Mouse (Mus musculus): Measurements from ENCODE around the gene Gm49369.
"Not testable (repeated sequence)": the region's sequence is repeated elsewhere in the genome, so short reads cannot be mapped to it uniquely, and the experiment has no call there.

The Gm49369 gene

DNA sequence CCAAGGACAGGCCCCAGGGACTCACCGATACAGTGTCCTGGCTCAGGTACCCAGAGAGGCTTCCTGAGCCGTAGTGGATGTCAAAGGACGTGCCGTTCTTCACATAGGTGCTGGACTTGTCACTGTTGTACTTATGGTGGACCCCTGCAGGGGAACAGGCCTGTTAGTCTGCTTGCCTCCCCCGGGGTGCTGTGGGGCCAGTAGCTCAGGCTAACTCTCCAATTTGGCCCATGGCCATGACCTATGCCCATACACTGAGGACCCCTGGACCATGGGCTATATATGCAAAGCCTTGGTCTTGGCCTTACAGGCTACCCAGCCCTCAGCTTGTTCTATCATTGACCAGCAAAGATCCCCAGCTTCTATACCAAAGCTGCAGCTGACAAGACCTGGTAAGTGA is at the start of gene Gm49369:
Gm49369 (minus strand) TSS at position 101 of the 400 bp plus-strand sequence.
- DNase-seq (ENCODE audit: low read depth, low spot score) = no peak

DNA sequence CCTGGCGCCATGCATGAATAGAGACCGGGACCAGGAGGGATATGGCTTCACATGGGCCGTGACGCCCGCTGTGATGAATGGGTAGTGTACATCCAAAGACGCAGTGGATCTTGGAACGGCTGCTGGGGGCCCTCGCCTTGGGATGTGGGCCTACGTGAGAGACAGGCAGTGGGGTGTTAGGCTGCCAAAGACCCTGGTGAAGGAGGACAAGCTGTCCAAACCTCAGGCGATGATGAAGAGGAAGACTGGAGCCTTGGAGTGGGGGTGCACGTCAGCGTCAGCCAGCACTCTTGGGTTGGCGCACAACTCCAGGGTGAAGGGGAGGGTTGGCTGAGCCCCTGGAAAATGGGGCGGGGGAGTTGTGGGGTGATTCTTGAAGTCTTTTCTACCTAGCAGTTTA is 48.6 kb upstream of the Gm49369 start:
- DNase-seq (ENCODE audit: low read depth, low spot score) = no peak

DNA sequence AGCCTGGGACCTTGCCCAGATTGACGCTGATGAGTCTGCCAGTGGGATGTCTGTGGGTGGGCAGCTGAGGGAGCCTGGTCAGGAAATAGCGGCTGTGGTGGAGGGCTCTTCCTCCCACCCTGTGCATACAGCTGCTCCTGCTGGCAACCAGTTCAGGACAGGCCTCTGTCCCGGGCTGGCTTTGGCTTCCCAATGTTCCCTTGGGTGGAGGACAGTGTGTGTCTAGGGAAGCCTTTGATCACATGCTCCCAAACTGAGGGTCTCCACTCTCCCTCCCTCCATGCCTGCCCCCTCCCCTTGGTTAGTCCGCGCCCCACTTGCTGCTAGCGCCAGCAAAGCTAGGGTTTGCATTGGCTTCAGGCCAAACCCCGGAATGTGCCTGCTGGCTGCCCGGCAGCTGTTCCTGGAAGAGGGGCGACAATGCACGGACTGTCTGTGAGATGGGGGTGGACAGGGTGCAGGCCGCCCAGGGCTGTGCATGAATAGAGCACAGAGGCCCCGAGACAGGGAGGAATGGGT is 47.8 kb upstream of the Gm49369 start:
- no peak for DNase-seq (ENCODE audit: low read depth, low spot score)

DNA sequence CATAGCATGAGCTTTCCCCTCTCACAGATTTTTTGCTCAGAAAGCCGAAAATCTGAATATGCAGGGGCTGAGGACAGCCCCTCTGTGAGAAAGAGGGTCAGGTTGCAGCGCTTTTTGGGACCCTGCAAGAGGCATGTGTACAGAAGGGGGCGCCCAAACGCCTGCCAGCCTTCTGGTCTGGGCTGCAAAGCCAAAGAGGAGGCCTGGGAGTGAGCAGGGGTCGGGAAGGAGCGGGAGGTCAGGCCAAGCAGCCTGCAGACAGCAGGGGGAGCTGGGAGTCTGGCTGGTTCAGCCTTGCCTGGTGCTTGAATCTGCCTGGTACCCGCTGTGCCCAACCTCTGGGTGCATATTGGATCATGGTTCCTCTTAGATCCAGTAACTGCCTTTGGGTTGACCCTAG is 45.7 kb upstream of the Gm49369 start:
- no peak for DNase-seq (ENCODE audit: low read depth, low spot score)

DNA sequence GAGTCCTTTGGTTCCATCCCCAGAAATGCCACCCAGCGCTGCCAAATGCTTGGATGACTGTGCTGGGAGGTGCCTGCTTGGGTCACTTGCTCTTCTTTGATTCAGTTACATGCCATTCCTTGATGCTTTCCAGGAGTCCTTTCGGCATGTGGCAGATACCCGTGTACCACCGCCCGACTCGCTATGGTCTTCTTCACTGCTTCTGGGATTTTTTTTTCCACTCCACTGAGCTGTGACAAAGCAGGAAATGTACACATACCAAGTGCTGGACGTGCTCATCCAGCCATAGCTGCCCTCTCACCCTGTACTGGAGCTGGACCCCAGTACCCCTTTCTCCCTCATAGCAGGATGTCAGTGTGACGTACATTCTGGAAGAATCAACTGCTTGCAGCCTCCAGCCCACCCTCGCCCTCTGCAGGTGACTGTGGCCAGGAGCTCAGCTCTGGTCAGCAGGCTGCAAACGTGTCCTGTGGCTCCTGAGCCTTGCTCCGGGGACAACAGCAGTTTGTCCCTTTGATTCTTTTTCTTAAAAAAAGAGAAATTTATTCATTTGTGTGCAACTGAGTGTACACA is 43.3 kb upstream of the Gm49369 start:
- DNase-seq (ENCODE audit: low read depth, low spot score) = no peak

DNA sequence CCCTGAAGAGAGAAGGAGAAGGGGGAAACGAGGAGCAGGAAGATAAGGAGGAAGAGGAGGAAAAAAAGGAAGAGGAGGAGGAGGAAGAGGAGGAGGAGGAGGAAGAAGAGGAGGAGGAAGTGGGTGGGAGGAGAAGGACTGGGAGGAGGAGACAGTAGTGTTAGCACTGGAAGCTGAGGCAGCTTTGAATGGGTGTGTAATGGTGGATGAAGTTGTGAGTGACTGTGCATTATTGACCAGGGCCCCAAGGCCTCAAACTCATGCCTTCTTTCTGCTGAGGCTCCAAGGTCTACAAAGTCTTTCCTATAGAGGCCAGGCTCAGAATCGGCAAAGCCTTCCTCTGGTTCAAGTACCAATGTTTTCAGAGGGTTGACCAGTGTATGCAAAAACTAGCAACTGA is 39.4 kb upstream of the Gm49369 start:
- DNase-seq (ENCODE audit: low read depth, low spot score) = no peak

DNA sequence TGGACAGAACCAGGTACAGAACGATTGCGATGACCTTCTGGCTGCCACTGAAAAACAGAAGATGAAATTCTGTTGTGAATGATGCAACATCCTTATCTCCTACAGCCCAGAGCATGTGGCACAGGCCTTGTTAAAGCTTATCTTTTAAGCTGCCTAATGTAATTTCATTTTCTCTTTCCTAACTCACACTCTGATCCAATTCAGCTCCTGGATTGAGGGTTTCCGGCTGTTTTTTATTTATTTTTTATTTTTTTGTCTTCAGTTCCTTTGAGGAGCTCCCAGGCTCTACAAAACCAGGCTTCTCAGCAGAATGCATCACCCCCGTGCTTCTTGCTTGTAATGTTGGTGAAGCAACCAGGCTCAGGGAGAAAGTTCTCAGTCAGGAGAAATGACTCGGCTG is 37.4 kb upstream of the Gm49369 start:
- no peak for DNase-seq (ENCODE audit: low read depth, low spot score)

DNA sequence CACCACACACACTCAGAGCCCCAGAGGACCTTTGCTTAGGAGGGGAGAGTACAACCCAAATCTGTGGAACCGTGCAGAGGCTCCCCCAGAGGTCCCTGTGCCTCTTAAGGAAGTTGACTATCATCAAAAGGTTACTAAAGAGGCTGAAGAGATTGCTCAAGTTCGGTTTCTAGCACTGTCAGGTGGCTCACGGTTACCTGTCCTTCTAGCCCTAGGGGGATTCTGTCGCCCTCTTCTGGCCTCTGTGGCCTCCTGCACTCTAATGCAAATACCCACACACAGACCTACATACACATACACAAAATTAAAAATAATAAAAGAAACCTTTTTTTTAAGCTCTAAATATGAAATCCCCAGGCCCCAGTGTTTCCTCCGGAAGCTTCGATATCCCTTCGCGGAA is 36.2 kb upstream of the Gm49369 start:
- no peak for DNase-seq (ENCODE audit: low read depth, low spot score)

DNA sequence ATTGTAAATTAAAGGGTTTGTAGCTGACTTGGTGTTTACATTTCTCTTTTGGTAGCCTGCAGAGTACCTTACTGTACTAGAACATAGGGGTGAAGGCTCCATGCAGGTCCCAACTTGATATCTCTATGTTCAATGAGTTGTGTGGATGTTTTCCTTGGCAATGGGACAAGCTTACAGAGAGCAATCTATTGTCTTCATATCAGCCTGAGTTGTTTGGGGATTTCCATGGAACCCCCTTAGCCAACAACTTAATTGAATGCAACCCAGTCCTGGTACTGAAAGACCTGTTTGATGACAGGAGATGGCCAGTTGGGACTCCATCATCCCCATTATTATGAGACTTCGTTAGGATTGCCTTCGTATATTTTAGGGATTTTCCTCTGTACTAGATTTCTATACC is 35.6 kb upstream of the Gm49369 start:
- no peak for DNase-seq (ENCODE audit: low read depth, low spot score)

DNA sequence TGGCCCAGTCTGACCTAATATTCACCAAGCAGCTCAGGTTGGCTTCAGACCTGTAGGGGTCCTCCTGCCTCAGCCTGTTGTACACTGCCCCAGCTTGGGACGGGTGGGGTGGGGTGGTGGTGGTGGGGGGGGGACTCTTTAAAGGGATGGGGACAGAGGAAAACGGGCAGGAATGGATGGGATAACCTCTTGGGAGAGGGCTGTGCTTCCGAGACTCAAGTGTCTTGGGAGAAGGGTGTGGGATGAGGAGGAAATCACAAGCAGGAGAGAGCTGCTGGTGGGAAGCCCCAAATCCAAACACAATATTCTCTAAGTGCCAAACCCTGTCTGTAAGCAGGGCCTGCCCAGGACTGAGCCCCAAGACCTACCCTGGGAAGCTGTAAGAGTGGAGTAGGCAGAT is 33.8 kb upstream of the Gm49369 start:
- DNase-seq (ENCODE audit: low read depth, low spot score) = no peak

DNA sequence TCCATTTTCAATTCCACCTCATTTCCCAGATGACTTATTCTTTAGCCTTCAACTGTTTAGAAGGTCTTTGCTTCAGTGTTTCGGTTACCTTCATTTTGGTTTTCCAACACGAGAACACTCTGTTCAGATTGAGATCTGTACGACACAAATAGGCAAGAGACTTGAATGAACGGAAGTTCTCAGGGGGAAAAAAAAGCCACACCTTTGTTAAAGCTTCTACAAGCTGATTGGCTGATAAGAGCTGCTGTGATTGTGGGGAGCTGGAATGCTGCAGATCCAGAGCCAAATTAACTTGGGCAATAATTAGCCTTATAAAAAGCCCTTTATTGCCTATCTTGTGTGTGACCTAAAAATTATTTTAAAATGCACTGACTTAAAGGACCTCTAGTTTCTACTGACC is 32.8 kb upstream of the Gm49369 start:
- DNase-seq (ENCODE audit: low read depth, low spot score) = no peak

DNA sequence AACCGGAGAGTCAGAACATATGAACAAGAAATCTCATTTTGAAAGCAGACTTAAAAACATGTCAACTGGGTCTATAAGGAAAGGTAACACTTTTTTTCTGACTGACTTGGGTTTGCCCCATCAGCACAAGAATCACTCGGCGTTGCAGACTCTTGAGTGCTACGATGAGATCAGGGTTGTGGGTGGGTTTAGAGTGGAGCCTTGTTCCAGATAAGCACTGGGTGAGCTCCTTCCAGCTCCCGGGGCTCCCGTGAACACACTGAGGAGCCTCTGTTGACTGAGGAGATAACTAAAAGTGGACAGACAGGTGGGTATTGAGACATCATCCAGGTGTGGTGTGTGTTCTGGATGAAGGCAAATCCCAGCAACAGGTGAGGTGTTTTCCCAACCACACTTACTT is 30.8 kb upstream of the Gm49369 start:
- no peak for DNase-seq (ENCODE audit: low read depth, low spot score)

DNA sequence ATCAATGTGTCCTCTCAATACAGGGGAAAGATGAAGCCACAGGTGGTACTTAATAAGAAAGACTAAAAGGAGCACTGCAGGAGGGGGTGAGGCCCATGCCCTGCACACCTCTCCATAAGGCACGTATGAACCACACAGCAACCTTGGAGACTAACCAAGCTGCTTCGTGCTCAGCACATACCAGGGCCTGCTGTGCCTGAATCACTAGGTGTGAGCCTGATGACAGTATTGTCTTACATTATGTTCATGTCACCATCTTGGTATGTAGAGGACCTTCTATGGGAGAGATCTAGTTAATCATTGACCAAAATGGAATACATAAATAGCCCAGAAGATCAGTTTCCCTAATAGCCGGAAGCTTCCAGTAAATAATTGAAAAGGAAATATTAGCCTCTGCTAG is 27.1 kb upstream of the Gm49369 start:
- DNase-seq (ENCODE audit: low read depth, low spot score) = no peak

DNA sequence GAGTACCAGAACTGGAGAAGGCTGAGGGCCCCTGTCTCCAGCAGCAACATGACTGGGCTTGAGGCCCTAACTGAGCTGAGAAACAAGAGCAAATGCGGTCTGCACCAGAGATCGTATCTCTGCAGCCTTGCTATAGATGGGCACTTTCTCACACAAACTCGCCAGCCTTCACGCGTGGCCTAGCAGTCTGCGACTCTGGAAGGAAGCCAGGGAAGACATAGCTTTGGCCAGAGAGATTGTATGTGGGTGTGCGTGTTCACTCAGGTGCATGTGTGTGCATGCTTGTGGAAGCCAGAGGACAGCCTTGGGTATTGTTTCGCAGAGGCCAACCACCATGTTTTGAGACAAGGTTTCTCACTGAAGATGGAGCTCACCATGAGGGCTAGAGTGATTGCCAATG is 26.2 kb upstream of the Gm49369 start:
- no peak for DNase-seq (ENCODE audit: low read depth, low spot score)

DNA sequence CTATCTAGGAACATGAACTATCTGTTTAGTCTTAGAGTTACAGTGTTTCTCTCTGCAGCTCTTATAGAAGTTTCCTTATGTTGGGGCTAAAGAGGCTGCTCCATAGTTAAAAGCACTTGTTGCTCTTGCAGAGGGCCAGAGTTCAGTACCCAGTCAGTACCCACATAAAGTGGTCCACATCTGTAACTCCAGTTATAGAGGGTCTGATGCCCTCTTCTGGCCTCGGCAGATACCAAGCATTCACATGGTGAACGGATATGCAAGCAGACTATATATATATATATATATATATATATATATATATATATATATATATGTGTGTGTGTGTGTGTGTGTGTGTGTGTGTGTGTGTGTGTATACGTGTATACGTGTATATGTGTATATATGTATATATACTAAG is 25.5 kb upstream of the Gm49369 start:
- no peak for DNase-seq (ENCODE audit: low read depth, low spot score)

DNA sequence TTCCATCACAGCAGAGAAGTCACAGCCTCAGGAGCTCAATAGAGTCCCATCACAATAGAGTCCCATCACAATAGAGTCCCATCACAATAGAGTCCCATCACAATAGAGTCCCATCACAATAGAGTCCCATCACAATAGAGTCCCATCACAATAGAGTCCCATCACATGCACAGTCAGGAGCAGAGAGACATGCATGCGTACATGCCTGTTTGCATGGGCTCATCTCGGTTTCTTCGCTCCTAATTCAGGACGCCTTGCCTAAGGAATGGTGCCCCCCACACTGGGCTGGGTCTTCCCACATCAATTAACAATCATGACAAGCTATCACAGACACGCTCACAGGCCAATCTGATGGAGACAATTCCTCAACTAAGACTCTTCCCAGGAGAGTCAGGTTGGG is 22.7 kb upstream of the Gm49369 start:
- not testable (repeated sequence) for DNase-seq (ENCODE audit: low read depth, low spot score)

DNA sequence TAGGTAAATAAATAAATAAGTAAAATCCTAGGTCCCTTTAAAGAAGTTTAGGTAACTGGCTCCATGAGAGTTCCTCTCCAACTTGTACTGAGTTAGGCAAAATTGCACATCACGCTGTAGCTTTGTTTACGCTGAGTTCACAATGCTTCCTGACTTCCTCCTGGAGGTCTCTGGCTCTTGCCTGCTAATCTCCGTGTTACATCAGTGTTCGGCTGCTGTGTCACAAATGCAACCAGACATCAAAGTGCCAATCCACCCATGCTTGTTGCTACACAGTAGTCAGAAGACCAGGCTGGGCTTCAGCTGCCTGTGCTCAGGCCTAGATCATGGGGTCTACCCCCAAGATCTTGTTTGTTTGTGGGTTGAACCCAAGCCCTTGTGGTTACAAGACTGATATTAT is 21.1 kb upstream of the Gm49369 start:
- no peak for DNase-seq (ENCODE audit: low read depth, low spot score)

DNA sequence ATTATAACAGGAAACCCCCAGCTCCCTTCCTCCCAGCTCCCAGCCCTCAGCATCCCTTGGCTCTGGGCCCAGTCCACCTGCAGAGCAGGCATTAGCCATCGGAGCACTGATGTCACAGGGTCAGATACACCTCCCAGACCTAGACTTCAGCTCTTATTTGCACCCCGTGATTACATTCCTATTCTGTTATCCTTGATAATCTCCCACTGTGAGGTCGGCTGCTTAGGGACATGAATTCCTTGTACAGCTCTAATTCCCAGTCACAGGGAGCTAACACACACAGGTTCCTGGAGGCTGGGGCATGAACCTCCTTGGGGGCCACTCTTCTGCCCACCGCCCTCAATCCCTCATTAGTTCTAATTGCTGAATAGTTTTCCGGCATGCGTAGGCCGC is 18.3 kb upstream of the Gm49369 start:
- no peak for DNase-seq (ENCODE audit: low read depth, low spot score)

DNA sequence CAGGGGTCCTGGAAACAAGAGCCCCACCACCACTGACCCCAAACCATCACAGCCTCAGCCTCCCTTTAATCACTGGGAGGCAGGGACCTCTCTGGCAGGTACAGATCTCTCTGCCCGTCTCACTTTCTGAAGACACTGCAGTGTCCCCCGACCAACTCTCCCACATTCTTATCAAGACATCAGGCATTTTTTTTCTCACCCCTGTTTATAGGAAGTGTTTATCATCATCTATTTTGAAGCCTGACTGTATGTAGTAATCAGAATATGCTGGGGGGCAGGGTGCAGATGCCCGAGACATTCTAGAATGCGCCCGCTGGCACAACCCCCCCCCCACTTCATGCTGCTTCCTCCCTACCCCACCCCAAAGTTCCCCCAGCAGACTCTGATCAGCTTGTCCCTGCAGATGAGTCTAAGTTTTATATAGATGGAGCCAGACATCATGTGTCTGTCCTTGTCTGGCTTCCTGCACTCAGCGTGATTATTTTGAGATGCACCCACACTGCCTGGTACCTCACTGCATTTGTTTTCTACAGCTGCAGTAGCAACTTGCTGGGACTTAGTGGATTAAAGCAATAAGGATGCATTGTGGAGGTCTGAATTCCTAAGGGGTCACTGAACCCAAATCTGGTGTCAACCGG is 17.8 kb upstream of the Gm49369 start:
- peak; percentile 58 for DNase-seq (ENCODE audit: low read depth, low spot score)

DNA sequence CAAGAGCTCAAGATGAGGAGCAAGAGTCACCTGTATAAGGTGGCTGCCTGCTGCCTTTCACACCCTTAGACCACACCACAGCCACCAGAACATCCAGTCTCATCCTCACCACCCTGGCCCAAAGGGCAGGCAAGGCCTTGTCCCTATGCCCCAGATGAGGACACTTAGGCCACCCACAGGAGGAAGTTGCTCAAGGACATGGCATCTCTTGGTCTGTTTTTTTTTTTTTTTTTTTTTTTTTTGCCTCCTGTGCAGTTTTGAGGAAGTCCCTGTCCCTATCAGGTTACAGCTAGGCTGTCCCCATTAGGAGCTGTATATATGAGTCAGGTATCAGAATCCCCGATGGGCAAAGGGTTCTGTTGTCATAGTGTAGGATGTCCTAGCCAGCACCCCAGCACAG is 16.8 kb upstream of the Gm49369 start:
- no peak for DNase-seq (ENCODE audit: low read depth, low spot score)

DNA sequence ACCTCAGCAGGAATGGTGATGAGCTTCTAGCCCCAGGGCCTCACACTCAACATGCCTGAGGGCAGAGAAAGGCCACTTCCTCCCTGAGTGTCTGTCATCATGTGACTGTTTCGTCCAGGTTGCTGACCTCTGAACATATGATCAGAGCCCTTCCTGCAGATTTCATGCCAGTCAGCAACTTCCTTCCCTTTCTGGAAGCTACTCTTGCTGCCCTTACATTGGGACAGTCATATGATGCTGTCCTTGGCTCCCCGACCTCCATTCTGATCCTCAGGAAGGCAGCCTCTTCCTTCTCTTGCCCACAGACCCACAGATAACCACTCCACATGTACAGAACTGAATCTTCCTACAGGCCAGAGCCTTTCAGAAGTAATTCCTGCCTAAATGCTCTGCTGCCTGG is 15.6 kb upstream of the Gm49369 start:
- no peak for DNase-seq (ENCODE audit: low read depth, low spot score)

DNA sequence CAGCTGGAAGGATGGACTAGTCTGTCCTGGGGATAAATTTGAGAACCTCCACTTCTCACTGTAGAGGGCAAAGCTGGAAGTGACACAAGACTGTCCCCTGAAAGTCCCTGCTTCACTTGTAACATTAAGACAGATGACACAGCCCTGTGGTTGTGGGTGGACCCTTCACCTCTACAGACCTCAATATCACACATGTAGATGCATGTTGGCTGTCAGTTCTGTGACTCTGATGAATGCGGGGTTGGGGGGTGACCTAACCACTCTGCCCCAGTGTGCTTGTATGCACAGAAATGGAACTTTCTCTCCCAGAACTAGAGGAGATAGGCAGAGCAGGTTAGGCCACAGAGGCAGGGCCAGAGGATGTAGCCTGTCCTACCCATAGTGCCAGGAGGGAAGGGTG is 14.1 kb upstream of the Gm49369 start:
- no peak for DNase-seq (ENCODE audit: low read depth, low spot score)

DNA sequence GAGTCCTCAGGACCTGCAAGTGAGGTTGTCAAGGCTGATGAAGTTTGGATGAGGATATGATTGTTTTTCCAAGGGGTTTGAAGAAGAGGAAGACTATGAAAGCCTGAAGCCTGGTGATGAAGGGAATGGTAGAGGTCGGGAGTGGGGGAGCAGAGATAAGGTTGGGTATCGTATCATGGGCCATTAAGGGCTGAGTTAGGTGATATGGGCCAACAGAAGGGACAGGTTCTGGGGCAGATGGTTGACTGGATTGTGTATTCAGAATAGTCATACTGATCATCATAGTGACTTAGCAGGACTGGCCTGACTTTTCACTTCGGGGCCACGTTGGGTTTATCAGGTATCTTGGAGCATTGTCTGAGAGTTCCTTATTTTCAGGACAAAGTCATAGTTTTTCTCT is 13.0 kb upstream of the Gm49369 start:
- DNase-seq (ENCODE audit: low read depth, low spot score) = no peak

All from telencephalon, adult 2 months (tissue).